Mouse (Mus musculus): ENCODE measurements around the gene Pelp1. TPM values are rescaled to one million over a fixed set of nuclear protein-coding genes. Genes with fewer than 3 reads are reported as not detected.
"Not testable (repeated sequence)": the region's sequence is repeated elsewhere in the genome, so short reads cannot be mapped to it uniquely, and the experiment has no call there.

Gene Pelp1
- polyA plus RNA-seq, 1 experiment from 2014 or later = 38.1 TPM

DNA sequence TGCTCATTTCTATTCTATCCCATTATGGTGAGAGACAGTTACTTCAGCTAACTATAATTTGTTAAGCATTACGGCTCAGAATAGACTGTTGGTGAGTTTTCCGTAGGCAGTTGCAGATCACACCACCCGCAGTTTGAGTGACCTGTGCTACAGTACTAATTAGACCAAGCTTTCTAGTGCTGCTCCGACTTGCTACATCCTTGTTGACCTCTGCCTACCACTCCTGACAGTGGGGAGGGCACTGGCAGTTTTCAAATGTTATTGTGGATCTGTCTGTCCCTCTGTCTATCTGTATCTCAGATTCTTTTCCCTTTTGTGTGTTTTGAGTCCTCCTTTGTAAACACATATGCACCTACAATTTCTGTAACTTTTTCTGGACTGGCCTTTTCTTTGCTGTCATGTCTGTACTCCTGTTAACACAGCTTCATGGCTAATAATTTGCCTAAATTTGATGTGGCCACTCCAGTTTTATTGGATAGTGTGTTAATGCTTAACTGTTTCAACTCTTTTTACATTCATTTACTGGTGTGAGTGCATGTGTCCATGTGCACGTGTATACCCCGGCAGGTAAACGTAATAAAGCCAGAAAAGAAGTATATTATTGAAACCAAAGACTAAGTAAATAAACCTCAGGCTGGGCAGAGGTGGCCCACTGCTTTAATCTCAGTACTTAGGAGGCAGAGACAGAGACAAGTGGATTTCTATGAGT, 36.8 kb downstream of the Pelp1 start:
- ATAC-seq (ENCODE audit: borderline replicate concordance, extremely low read depth, low FRiP score, low TSS enrichment) = no peak
- no peaks in the 10 kb centered on the region for H3K9me3 ChIP-seq
- peaks cover 4% of the 10 kb centered on the region; the same call in 1 of the 2 replicates for H3K27me3 ChIP-seq
- no peak overlapping the region for H3K9ac ChIP-seq
- H3K4me1 ChIP-seq = no peaks in the 10 kb centered on the region
- 63% methylated on average over 7 of the region's 7 CpGs for WGBS
- H3K36me3 ChIP-seq = no peaks in the 10 kb centered on the region
- no peak overlapping the region for H3K27ac ChIP-seq
- no peak overlapping the region for H3K4me2 ChIP-seq
- no peak overlapping the region for H3K4me3 ChIP-seq

DNA sequence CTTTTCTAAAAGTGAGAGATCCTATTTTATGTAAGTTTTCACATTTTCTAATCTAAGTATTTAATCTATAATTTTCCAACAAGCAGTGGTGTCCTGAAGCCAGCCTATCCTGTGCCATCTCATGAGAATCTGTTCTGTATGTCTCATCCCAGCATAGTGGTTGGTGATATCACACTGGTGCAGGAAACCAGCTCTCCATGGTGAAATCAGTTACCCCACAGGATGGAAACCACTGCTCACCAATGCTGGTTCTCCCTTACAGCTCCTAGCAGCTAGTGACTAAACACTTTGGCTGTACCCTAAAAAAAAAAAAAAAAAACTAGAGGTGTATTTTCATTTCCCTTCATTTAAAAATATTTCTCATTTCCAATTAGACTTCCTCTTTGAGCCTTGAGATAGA, 37.4 kb downstream of the Pelp1 start:
- no peaks in the 10 kb centered on the region for H3K4me1 ChIP-seq
- peaks cover 4% of the 10 kb centered on the region; the same call in 1 of the 2 replicates for H3K27me3 ChIP-seq

DNA sequence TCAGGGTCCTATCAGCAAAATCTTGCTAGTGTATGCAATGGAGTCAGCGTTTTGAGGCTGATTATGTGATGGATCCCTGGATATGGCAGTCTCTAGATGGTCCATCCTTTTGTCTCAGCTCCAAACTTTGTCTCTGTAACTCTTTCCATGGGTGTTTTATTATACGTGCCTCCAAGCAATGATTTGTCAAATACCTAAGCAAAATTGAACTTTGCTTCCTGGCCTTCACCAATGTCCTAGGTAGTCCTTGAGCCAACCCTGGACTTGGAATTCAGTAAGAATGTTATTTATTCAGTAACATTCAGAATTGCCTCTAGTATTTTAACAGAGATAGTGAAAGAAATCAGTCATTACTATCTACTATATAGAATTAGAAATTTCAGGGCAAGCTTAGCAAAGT, 41.2 kb downstream of the Pelp1 start:
- not testable (repeated sequence) for H3K27ac ChIP-seq; H3K4me1 ChIP-seq; H3K9me3 ChIP-seq; ATAC-seq (ENCODE audit: borderline replicate concordance, extremely low read depth, low FRiP score, low TSS enrichment); H3K27me3 ChIP-seq; H3K4me3 ChIP-seq; H3K4me2 ChIP-seq; H3K36me3 ChIP-seq; H3K9ac ChIP-seq
- whole genome bisulfite sequencing = 69% methylated on average over 2 of the region's 2 CpGs

More for the DNA sequence above, 37.4 kb downstream of the Pelp1 start:
- Histone ChIP-seq H3K9me3 (no peaks in the 10 kb centered on the region), H3K4me3 (no peak overlapping the region), H3K9ac (no peak overlapping the region), H3K36me3 (no peaks in the 10 kb centered on the region), H3K4me2 (no peak overlapping the region), H3K27ac (no peak overlapping the region)
- no peak for ATAC-seq (ENCODE audit: borderline replicate concordance, extremely low read depth, low FRiP score, low TSS enrichment)

DNA sequence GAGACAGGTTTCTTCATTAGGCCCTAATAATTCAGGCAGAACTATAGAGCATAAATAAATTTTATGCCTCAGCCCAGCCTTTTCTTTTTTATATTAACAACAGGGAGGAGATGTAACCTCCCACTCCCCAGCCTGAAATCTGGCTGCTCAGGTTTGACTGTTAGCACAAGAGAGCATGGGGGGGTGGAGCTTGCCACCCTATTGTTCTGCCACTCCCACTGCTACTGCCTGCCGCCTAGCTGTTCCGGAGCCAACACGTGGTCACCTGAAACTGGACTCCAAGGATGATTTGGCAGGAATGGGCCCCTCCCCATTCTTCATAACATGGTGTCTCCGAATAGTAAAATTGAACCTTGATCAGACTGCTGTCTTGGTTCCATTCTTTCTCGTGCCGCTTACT, 42.1 kb downstream of the Pelp1 start:
- 80% methylated on average over 6 of the region's 6 CpGs for WGBS
- H3K4me3 ChIP-seq; H3K27ac ChIP-seq; H3K27me3 ChIP-seq; H3K4me2 ChIP-seq; H3K9ac ChIP-seq; H3K36me3 ChIP-seq; H3K4me1 ChIP-seq; H3K9me3 ChIP-seq; ATAC-seq (ENCODE audit: borderline replicate concordance, extremely low read depth, low FRiP score, low TSS enrichment): not testable (repeated sequence)

DNA sequence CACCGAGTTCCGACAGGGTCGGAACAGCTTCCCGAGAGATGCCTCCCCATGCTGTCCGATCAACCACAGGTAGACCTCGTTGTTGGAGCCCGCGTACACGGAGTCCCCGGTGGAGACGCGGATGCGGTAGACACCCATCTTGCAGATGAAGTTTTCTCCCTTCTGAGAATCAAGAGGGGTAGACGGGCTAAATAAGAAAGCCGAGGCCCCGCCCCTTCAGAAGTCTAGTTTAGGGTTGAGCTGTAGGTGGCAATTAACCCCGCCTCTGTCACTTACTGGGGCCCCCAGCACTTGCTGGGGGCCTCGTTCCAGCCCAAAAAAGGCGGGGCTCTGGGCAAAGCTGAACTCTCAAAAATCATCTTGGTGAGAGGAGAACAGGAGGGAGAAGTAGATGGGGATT, 58.0 kb downstream of the Pelp1 start, which contains the start of gene Alox15:
Alox15 (minus strand) TSS at position 164 of the 400 bp plus-strand sequence.
- no peak for ATAC-seq (ENCODE audit: borderline replicate concordance, extremely low read depth, low FRiP score, low TSS enrichment)
- Histone ChIP-seq H3K36me3 (no peaks in the 10 kb centered on the region), H3K9me3 (no peaks in the 10 kb centered on the region), H3K27me3 (peaks cover 59% of the 10 kb centered on the region), H3K4me1 (0 out of 2 replicates have a peak, but pooled peaks cover 7% of the 10 kb centered on the region), H3K4me3 (peak within 1 kb of the TSS; percentile 20), H3K27ac (no peak within 1 kb of the TSS), H3K9ac (no peak within 1 kb of the TSS), H3K4me2 (peak within 1 kb of the TSS; percentile 49)
- WGBS = 1% methylated on average over 19 of the region's 19 CpGs

DNA sequence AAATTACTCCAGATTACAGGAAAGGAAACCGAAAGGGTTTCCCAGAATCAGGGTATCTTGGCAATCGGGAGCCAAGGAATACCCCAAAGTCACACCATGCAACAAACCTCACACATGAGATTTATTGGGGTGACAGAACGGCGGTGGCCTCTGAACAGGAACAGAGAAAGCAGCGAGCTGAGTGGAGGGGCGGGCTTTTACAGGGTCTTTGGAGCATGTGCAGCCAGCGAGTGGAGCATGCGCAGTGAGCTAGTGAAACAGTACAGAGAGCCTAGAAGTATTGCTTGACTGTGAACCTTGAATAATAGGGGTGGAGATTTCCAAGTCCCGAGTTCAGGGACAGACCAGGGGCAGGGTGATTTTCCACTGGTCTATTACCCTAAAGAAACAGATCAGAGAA, 61.2 kb downstream of the Pelp1 start:
- H3K36me3 ChIP-seq = no peaks in the 10 kb centered on the region
- peaks cover 51% of the 10 kb centered on the region for H3K27me3 ChIP-seq
- 78% methylated on average over 9 of the region's 9 CpGs for WGBS
- no peak overlapping the region for H3K4me3 ChIP-seq
- no peaks in the 10 kb centered on the region for H3K9me3 ChIP-seq
- 0 out of 2 replicates have a peak, but pooled peaks cover 7% of the 10 kb centered on the region for H3K4me1 ChIP-seq
- no peak for ATAC-seq (ENCODE audit: borderline replicate concordance, extremely low read depth, low FRiP score, low TSS enrichment)
- no peak overlapping the region for H3K27ac ChIP-seq
- no peak overlapping the region for H3K4me2 ChIP-seq
- no peak overlapping the region for H3K9ac ChIP-seq

DNA sequence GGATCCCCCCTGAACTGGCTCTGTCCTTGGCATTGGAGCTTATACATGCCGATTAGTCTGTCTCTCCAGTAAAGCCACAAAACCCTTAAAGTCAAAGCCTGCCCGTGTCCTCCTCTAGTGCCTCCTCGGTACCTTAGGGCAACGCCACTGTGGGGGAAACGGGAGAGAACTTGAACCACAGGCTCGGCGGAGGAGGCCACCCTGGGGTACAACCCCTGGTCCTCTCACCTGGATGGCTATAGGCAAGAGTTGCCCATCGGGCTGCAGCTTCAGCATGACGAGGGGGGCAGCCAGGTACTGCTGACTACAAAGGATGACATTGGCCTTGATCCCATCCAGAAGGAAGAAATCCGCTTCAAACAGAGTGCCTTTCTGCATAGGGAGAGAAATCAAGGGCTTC, 62.0 kb downstream of the Pelp1 start:
- Histone ChIP-seq H3K4me3 (no peak overlapping the region), H3K4me1 (0 out of 2 replicates have a peak, but pooled peaks cover 7% of the 10 kb centered on the region), H3K4me2 (no peak overlapping the region), H3K27ac (no peak overlapping the region), H3K9ac (no peak overlapping the region), H3K27me3 (peaks cover 44% of the 10 kb centered on the region), H3K9me3 (no peaks in the 10 kb centered on the region), H3K36me3 (no peaks in the 10 kb centered on the region)
- 71% methylated on average over 10 of the region's 10 CpGs for WGBS
- ATAC-seq (ENCODE audit: borderline replicate concordance, extremely low read depth, low FRiP score, low TSS enrichment) = no peak

DNA sequence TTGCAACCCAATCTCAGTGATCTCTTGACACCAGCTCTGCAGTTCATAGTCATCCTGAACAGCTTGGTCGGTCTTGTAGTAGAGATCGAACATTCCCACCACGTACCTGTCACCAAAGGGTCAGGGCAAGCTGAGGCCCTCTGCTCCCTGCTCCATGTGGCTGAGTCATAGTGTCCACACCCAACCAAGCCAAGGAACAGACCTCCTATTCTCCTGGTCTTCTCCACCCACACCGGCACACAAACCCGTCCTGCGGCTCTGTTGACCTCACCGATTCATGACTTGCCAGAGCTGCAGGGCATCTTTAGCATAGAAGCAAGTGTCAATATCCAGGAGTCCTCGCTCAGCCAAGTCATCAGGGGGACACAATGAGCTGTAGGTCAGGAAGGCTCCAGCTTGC, 64.3 kb downstream of the Pelp1 start:
- no peak for ATAC-seq (ENCODE audit: borderline replicate concordance, extremely low read depth, low FRiP score, low TSS enrichment)

DNA sequence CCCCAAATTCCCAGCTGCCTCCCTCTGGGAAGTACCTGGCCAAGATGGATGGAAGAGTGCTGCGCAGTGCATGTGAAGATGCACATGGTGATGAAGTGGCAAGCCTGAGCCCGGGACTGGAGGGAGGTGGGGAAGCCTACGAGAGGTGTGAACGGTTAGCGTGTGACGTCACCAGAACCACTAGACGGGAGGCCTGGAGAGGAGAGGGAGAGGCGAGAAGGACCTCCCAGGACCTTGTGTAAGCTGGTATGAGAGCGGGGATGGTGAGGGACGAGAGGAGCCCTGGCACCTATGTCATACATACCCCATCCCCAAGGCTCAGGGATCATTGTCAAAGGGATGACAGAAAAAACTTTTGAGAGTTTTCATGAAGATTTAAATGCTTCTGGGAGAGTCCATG, 64.8 kb downstream of the Pelp1 start:
- ATAC-seq (ENCODE audit: borderline replicate concordance, extremely low read depth, low FRiP score, low TSS enrichment) = no peak
- Histone ChIP-seq H3K27ac (no peak overlapping the region), H3K4me1 (no peaks in the 10 kb centered on the region), H3K4me3 (no peak overlapping the region), H3K4me2 (no peak overlapping the region), H3K36me3 (no peaks in the 10 kb centered on the region), H3K9me3 (no peaks in the 10 kb centered on the region), H3K9ac (no peak overlapping the region), H3K27me3 (peaks cover 17% of the 10 kb centered on the region; the same call in 1 of the 2 replicates)
- whole genome bisulfite sequencing = 70% methylated on average over 10 of the region's 10 CpGs

More for the DNA sequence above, 64.3 kb downstream of the Pelp1 start:
- Histone ChIP-seq H3K4me2 (no peak overlapping the region), H3K36me3 (no peaks in the 10 kb centered on the region), H3K9me3 (no peaks in the 10 kb centered on the region), H3K4me3 (no peak overlapping the region), H3K27ac (no peak overlapping the region), H3K9ac (no peak overlapping the region), H3K4me1 (no peaks in the 10 kb centered on the region), H3K27me3 (peaks cover 22% of the 10 kb centered on the region)
- 81% methylated on average over 8 of the region's 8 CpGs for WGBS

Small RNAs within 50 kb of the gene (microRNA-seq; reads per million reads assigned to microRNA genes)
- gene Mir7115 = not detected

Other genes starting within 250 kb of the Pelp1 start
- 0.79 and 1.1 TPM in 2 replicates for gene Slc16a11, start 197.3 kb downstream of the Pelp1 start, polyA plus RNA-seq (2015; fragmentation: Nextera tagmentation; extraction: Ambion mirVana)
- 5.5 and 6.0 TPM in 2 replicates for gene Slc16a13, start 189.0 kb downstream of the Pelp1 start, polyA plus RNA-seq (2015; fragmentation: Nextera tagmentation; extraction: Ambion mirVana)
- gene Bcl6b, start 180.2 kb downstream of the Pelp1 start, polyA plus RNA-seq (2015; fragmentation: Nextera tagmentation; extraction: Ambion mirVana) = 30.2 and 33.9 TPM in 2 replicates
- 175 and 179 TPM in 2 replicates for gene 0610010K14Rik, start 172.1 kb downstream of the Pelp1 start, polyA plus RNA-seq (2015; fragmentation: Nextera tagmentation; extraction: Ambion mirVana)
- 10.8 and 11.0 TPM in 2 replicates for gene Gm21988, start 170.2 kb downstream of the Pelp1 start, polyA plus RNA-seq (2015; fragmentation: Nextera tagmentation; extraction: Ambion mirVana)
- gene Rnasek, start 170.2 kb downstream of the Pelp1 start, polyA plus RNA-seq (2015; fragmentation: Nextera tagmentation; extraction: Ambion mirVana) = 179 and 183 TPM in 2 replicates
- gene Alox12, start 154.7 kb downstream of the Pelp1 start, polyA plus RNA-seq (2015; fragmentation: Nextera tagmentation; extraction: Ambion mirVana) = 7.0 TPM in 2 replicates
- 0.34 and 1.7 TPM in 2 replicates for gene Alox12e, start 87.4 kb downstream of the Pelp1 start, polyA plus RNA-seq (2015; fragmentation: Nextera tagmentation; extraction: Ambion mirVana)
- 0.45 and 0.93 TPM in 2 replicates for gene Alox15, start 58.0 kb downstream of the Pelp1 start, polyA plus RNA-seq (2015; fragmentation: Nextera tagmentation; extraction: Ambion mirVana)
- 15.3 and 19.3 TPM in 2 replicates for gene Arrb2, start 22.6 kb upstream of the Pelp1 start, polyA plus RNA-seq (2015; fragmentation: Nextera tagmentation; extraction: Ambion mirVana)
- 40.5 and 43.1 TPM in 2 replicates for gene Med11, start 41.9 kb upstream of the Pelp1 start, polyA plus RNA-seq (2015; fragmentation: Nextera tagmentation; extraction: Ambion mirVana)
- 0.45 and 0.73 TPM in 2 replicates for gene Zmynd15, start 49.4 kb upstream of the Pelp1 start, polyA plus RNA-seq (2015; fragmentation: Nextera tagmentation; extraction: Ambion mirVana)
- 6.3 and 7.3 TPM in 2 replicates for gene Cxcl16, start 50.0 kb upstream of the Pelp1 start, polyA plus RNA-seq (2015; fragmentation: Nextera tagmentation; extraction: Ambion mirVana)
- 1.2 and 1.8 TPM in 2 replicates for gene Tm4sf5, start 95.2 kb upstream of the Pelp1 start, polyA plus RNA-seq (2015; fragmentation: Nextera tagmentation; extraction: Ambion mirVana)
- gene Vmo1, start 104.6 kb upstream of the Pelp1 start, polyA plus RNA-seq (2015; fragmentation: Nextera tagmentation; extraction: Ambion mirVana) = 1.0 and 1.2 TPM in 2 replicates
- gene Gltpd2, start 109.2 kb upstream of the Pelp1 start, polyA plus RNA-seq (2015; fragmentation: Nextera tagmentation; extraction: Ambion mirVana) = 0.62 and 0.86 TPM in 2 replicates
- gene Psmb6, start 115.3 kb upstream of the Pelp1 start, polyA plus RNA-seq (2015; fragmentation: Nextera tagmentation; extraction: Ambion mirVana) = 771 and 802 TPM in 2 replicates
- gene Gm40193, start 122.9 kb upstream of the Pelp1 start, polyA plus RNA-seq (2015; fragmentation: Nextera tagmentation; extraction: Ambion mirVana) = not detected in 2 replicates
- gene Pld2, start 130.0 kb upstream of the Pelp1 start, polyA plus RNA-seq (2015; fragmentation: Nextera tagmentation; extraction: Ambion mirVana) = 8.6 and 8.9 TPM in 2 replicates
- 8.6 and 10.8 TPM in 2 replicates for gene Mink1, start 152.8 kb upstream of the Pelp1 start, polyA plus RNA-seq (2015; fragmentation: Nextera tagmentation; extraction: Ambion mirVana)
- not detected in 2 replicates for gene 4930544D05Rik, start 205.8 kb upstream of the Pelp1 start, polyA plus RNA-seq (2015; fragmentation: Nextera tagmentation; extraction: Ambion mirVana)
- gene Chrne, start 209.2 kb upstream of the Pelp1 start, polyA plus RNA-seq (2015; fragmentation: Nextera tagmentation; extraction: Ambion mirVana) = 0.26 TPM in 1 of 2 replicates, not detected in the other
- gene Gp1ba, start 229.1 kb upstream of the Pelp1 start, polyA plus RNA-seq (2015; fragmentation: Nextera tagmentation; extraction: Ambion mirVana) = 0.37 and 0.38 TPM in 2 replicates
- 101 and 119 TPM in 2 replicates for gene Rnf167, start 237.2 kb upstream of the Pelp1 start, polyA plus RNA-seq (2015; fragmentation: Nextera tagmentation; extraction: Ambion mirVana)
- gene Slc25a11, start 237.4 kb upstream of the Pelp1 start, polyA plus RNA-seq (2015; fragmentation: Nextera tagmentation; extraction: Ambion mirVana) = 150 and 162 TPM in 2 replicates
- 1,970 and 2,089 TPM in 2 replicates for gene Pfn1, start 244.6 kb upstream of the Pelp1 start, polyA plus RNA-seq (2015; fragmentation: Nextera tagmentation; extraction: Ambion mirVana)
- 27.9 and 33.3 TPM in 2 replicates for gene Eno3, start 247.2 kb upstream of the Pelp1 start, polyA plus RNA-seq (2015; fragmentation: Nextera tagmentation; extraction: Ambion mirVana)

Data from lung, embryonic 15.5 days (tissue).